Comparison of ENCODE assay signal across 13 mouse cellular contexts in genomic region chr4:148746460-148747314, GRCm38 (mm10). TPM values are rescaled to one million over a fixed set of nuclear protein-coding genes. Genes with fewer than 3 reads are reported as not detected.
DNase-seq lines count a peak whose midpoint lies in the region; ATAC-seq lines count a peak whose summit lies in the region.
"Had no signal": no experiment of that assay in that cellular context is flagged by ENCODE, and none has a peak within 500 bp of the region (broad histone marks: within the 10 kb centered on the region; RNA-seq: fewer than 3 reads in every experiment).

No protein-coding gene starts in this region.

- no peak for ATAC-seq in hindbrain, embryonic 11.5 days (ENCODE audit: low FRiP score)
- ATAC-seq in hindbrain, embryonic 16.5 days, result no peak
- ATAC-seq in heart, embryonic 12.5 days (ENCODE audit: insufficient number of reproducible peaks, low FRiP score), result peak; percentile 29; the same call in 1 of the 2 replicates
- ATAC-seq in limb, embryonic 12.5 days (ENCODE audit: insufficient number of reproducible peaks, insufficient read depth, low FRiP score, low TSS enrichment, low read depth), result no peak
- ATAC-seq: forebrain, embryonic 14.5 days had no signal

- no peak overlapping the region for H3K4me3 ChIP-seq in hindbrain, embryonic 11.5 days (ENCODE audit: low read depth, low read length)
- H3K4me3 ChIP-seq in hindbrain, embryonic 16.5 days (ENCODE audit: low read length), result no peak overlapping the region
- peak overlapping the region; percentile 30 for H3K4me3 ChIP-seq in heart, embryonic 12.5 days
- H3K4me3 ChIP-seq in limb, embryonic 12.5 days (replicated peaks), result no peak overlapping the region
- H3K4me3 ChIP-seq: megakaryocyte, embryonic 14.5 days had no signal

- peak overlapping the region; percentile 12; the same call in 1 of the 2 replicates for H3K27ac ChIP-seq in hindbrain, embryonic 11.5 days (ENCODE audit: low read depth, low read length)
- H3K27ac ChIP-seq in hindbrain, embryonic 16.5 days (ENCODE audit: low read depth, low read length), result no peak overlapping the region
- H3K27ac ChIP-seq in heart, embryonic 12.5 days (ENCODE audit: poor library complexity, severe bottlenecking), result peak overlapping the region; percentile 92
- H3K27ac ChIP-seq in limb, embryonic 12.5 days, result no peak overlapping the region

- peaks cover 10% of the 10 kb centered on the region for H3K27me3 ChIP-seq in hindbrain, embryonic 11.5 days (ENCODE audit: control insufficient read depth, insufficient read depth, low read length)
- H3K27me3 ChIP-seq in hindbrain, embryonic 16.5 days (replicated peaks; ENCODE audit: control insufficient read depth, insufficient read depth, low read length), result peaks cover 21% of the 10 kb centered on the region
- peaks cover 6% of the 10 kb centered on the region for H3K27me3 ChIP-seq in heart, embryonic 12.5 days (replicated peaks)
- peaks cover 37% of the 10 kb centered on the region for H3K27me3 ChIP-seq in limb, embryonic 12.5 days

- no peak overlapping the region for H3K9ac ChIP-seq in hindbrain, embryonic 11.5 days (ENCODE audit: low read depth, low read length)
- no peak overlapping the region; the same call in 1 of the 2 replicates for H3K9ac ChIP-seq in hindbrain, embryonic 16.5 days (ENCODE audit: low read depth, low read length)
- H3K9ac ChIP-seq in heart, embryonic 12.5 days, result peak overlapping the region; percentile 60
- no peak overlapping the region; the same call in 1 of the 2 replicates for H3K9ac ChIP-seq in limb, embryonic 12.5 days (replicated peaks)

- no peaks in the 10 kb centered on the region for H3K9me3 ChIP-seq in hindbrain, embryonic 11.5 days (ENCODE audit: control insufficient read depth, low read length)
- no peaks in the 10 kb centered on the region for H3K9me3 ChIP-seq in hindbrain, embryonic 16.5 days (ENCODE audit: control insufficient read depth, low read length)
- H3K9me3 ChIP-seq in heart, embryonic 12.5 days (replicated peaks), result no peaks in the 10 kb centered on the region
- H3K9me3 ChIP-seq in limb, embryonic 12.5 days, result no peaks in the 10 kb centered on the region

- WGBS in hindbrain, embryonic 11.5 days, result 39% methylated on average over 23 of the region's 23 CpGs
- WGBS in hindbrain, embryonic 16.5 days, result 37% methylated on average over 23 of the region's 23 CpGs
- 41% methylated on average over 23 of the region's 23 CpGs for WGBS in heart, embryonic 12.5 days
- WGBS in limb, embryonic 12.5 days, result 45% methylated on average over 23 of the region's 23 CpGs

- peaks cover 3% of the 10 kb centered on the region for H3K4me1 ChIP-seq in hindbrain, embryonic 11.5 days (replicated peaks; ENCODE audit: control insufficient read depth, insufficient read depth, low read length)
- H3K4me1 ChIP-seq in hindbrain, embryonic 16.5 days (ENCODE audit: control insufficient read depth, insufficient read depth, low read depth, low read length), result peaks cover 10% of the 10 kb centered on the region
- peaks cover 72% of the 10 kb centered on the region for H3K4me1 ChIP-seq in heart, embryonic 12.5 days (replicated peaks)
- peaks cover 23% of the 10 kb centered on the region for H3K4me1 ChIP-seq in limb, embryonic 12.5 days (replicated peaks)

- H3K4me2 ChIP-seq in hindbrain, embryonic 11.5 days (replicated peaks; ENCODE audit: low read depth, low read length), result no peak overlapping the region
- H3K4me2 ChIP-seq in hindbrain, embryonic 16.5 days (ENCODE audit: low read length), result no peak overlapping the region
- peak overlapping the region; percentile 54 for H3K4me2 ChIP-seq in heart, embryonic 12.5 days
- peak overlapping the region; percentile 17; the same call in 1 of the 2 replicates for H3K4me2 ChIP-seq in limb, embryonic 12.5 days

- peak; percentile 37 for DNase-seq in hindbrain, embryonic 11.5 days (ENCODE audit: low spot score)
- DNase-seq in R1 (ENCODE audit: low read depth, low spot score), result peak; percentile 62
- no peak for DNase-seq in kidney, adult 18-20 months
- DNase-seq in cerebellum, postnatal 25 days, result no peak
- DNase-seq: adrenal gland, postnatal 25 days; left cerebral cortex, postnatal 4 days; right cerebral cortex, postnatal 25 days; thymus, adult 18-20 months had no signal

- H3K36me3 ChIP-seq in hindbrain, embryonic 11.5 days (ENCODE audit: control insufficient read depth, insufficient read depth, low read length), result no peaks in the 10 kb centered on the region
- no peaks in the 10 kb centered on the region for H3K36me3 ChIP-seq in hindbrain, embryonic 16.5 days (ENCODE audit: control insufficient read depth, insufficient read depth, low read length)
- H3K36me3 ChIP-seq in heart, embryonic 12.5 days, result no peaks in the 10 kb centered on the region
- H3K36me3 ChIP-seq in limb, embryonic 12.5 days, result no peaks in the 10 kb centered on the region

RNA-seq across cellular contexts. Expression of gene Casz1, which starts 57.5 kb away (rescaled TPM):
- polyA plus RNA-seq in hindbrain, embryonic 11.5 days (2014; fragmentation: Nextera tagmentation; extraction: Ambion mirVana), result 6.4 and 7.8 TPM in 2 replicates
- polyA plus RNA-seq in hindbrain, embryonic 16.5 days (2015; fragmentation: Nextera tagmentation; extraction: Ambion mirVana), result 4.4 and 5.6 TPM in 2 replicates
- 23.6 and 26.1 TPM in 2 replicates for polyA plus RNA-seq in heart, embryonic 12.5 days (2016; fragmentation: Nextera tagmentation; extraction: Ambion mirVana)
- 3.9 and 4.7 TPM in 2 replicates for polyA plus RNA-seq in limb, embryonic 12.5 days (2016; fragmentation: Nextera tagmentation; extraction: Ambion mirVana)

Comparison
In these comparisons a context has a peak if more than half of its experiments do, and no peak if none do; other contexts are left out.
1. H3K27ac ChIP-seq: peak in hindbrain, embryonic 11.5 days (single experiment) and heart, embryonic 12.5 days (single experiment); none in hindbrain, embryonic 16.5 days (single experiment) and limb, embryonic 12.5 days (single experiment).
2. DNase-seq: peak in hindbrain, embryonic 11.5 days (single experiment) and R1 (single experiment); none in kidney, adult 18-20 months (single experiment) and cerebellum, postnatal 25 days (0 of 2).
3. H3K4me2 ChIP-seq: peak in heart, embryonic 12.5 days (single experiment) and limb, embryonic 12.5 days (single experiment); none in hindbrain, embryonic 11.5 days (single experiment) and hindbrain, embryonic 16.5 days (single experiment).